Mouse (Mus musculus) right cerebral cortex, postnatal 10 days (tissue): ENCODE data around the gene Ccdc81.

Source experiments
- DNase-seq, 2 experiments: peaks; one replicate each; pipeline ENCODE4 v3.0.0; 2021; ENCODE audit warnings: low spot score in 2 of 2

Ccdc81 gene

GRCm38 (mm10) chr7:89903442-89904343, at the start of gene Ccdc81:
Gene Ccdc81, minus strand, starts transcription at chr7:89903629.
- no peak for DNase-seq

- DNase-seq, result no peak
Measured at GRCm38 (mm10) chr7:89949403-89949802, 46.0 kb upstream of the Ccdc81 start.

- DNase-seq, result no peak
Measured at GRCm38 (mm10) chr7:89948026-89948425, 44.6 kb upstream of the Ccdc81 start.

- peak; percentile 96 to 98 for DNase-seq
Measured at GRCm38 (mm10) chr7:89940571-89941463, 37.4 kb upstream of the Ccdc81 start, which contains the start of gene Hikeshi. Gene Hikeshi, minus strand, starts transcription at chr7:89941204.

GRCm38 (mm10) chr7:89939497-89940353, 36.3 kb upstream of the Ccdc81 start:
- no peak for DNase-seq

- DNase-seq, result peak; percentile 79 to 88
Measured at GRCm38 (mm10) chr7:89923441-89924180, 20.2 kb upstream of the Ccdc81 start.

- DNase-seq, result no peak
Measured at GRCm38 (mm10) chr7:89917776-89918175, 14.3 kb upstream of the Ccdc81 start.

GRCm38 (mm10) chr7:89916711-89917110, 13.3 kb upstream of the Ccdc81 start:
- no peak for DNase-seq

GRCm38 (mm10) chr7:89913432-89914158, 10.2 kb upstream of the Ccdc81 start:
- no peak for DNase-seq

GRCm38 (mm10) chr7:89912356-89912755, 8.9 kb upstream of the Ccdc81 start:
- DNase-seq, result no peak

- DNase-seq, result no peak
Measured at GRCm38 (mm10) chr7:89909711-89910110, 6.3 kb upstream of the Ccdc81 start.

- no peak for DNase-seq
Measured at GRCm38 (mm10) chr7:89908899-89909621, 5.6 kb upstream of the Ccdc81 start.

GRCm38 (mm10) chr7:89908421-89908820, 5.0 kb upstream of the Ccdc81 start:
- no peak for DNase-seq

GRCm38 (mm10) chr7:89907950-89908349, 4.5 kb upstream of the Ccdc81 start:
- peak; percentile 58 to 78 for DNase-seq

GRCm38 (mm10) chr7:89903007-89903406, 422 bp downstream of the Ccdc81 start:
- no peak for DNase-seq

- no peak for DNase-seq
Measured at GRCm38 (mm10) chr7:89891856-89892255, 11.6 kb downstream of the Ccdc81 start.

- DNase-seq, result no peak
Measured at GRCm38 (mm10) chr7:89891412-89891811, 12.0 kb downstream of the Ccdc81 start.

GRCm38 (mm10) chr7:89884551-89884950, 18.9 kb downstream of the Ccdc81 start:
- DNase-seq, result no peak

- no peak for DNase-seq
Measured at GRCm38 (mm10) chr7:89879686-89880085, 23.7 kb downstream of the Ccdc81 start.
